Mouse (Mus musculus): Measurements from ENCODE around the gene Foxo3.

- TF ChIP-seq POLR2A (IDR thresholded peaks at IDR 0.05; ENCODE audit: low read depth, low read length) = no peak
- no peak for TF ChIP-seq CTCF (IDR thresholded peaks at IDR 0.05; ENCODE audit: borderline replicate concordance, insufficient read depth, low read length)
Measured at GRCm38 (mm10) chr10:42204768-42205412, 71.7 kb downstream of the Foxo3 start.

All from embryonic fibroblast, embryonic 13.5 days (primary cell).